Mouse (Mus musculus): ENCODE data around the gene Rpl18. TPM values are rescaled to one million over a fixed set of nuclear protein-coding genes. Genes with fewer than 3 reads are reported as not detected.

Gene Rpl18
- polyA plus RNA-seq, 1 experiment from 2014 or later = 807 TPM

- ChIA-PET POLR2A (interaction anchor here (1.6 to 2.3 kb wide), 2 partner anchors 17 to 21 kb away, joined by 6 to 17 read pairs; partner anchors contain the start of gene Dbp), CTCF (interaction anchor here (0.8 to 5.1 kb wide), 28 partner anchors 8 to 207 kb away, joined by 3 to 74 read pairs (median 6); partner anchors contain the start of genes Dbp, Fut1, Fut2 and Hsd17b14)
- DNase-seq (ENCODE audit: low read depth, low spot score) (no peak), ATAC-seq (no peak)
- in situ Hi-C loops (cut with MboI; ENCODE audit: low pct_unique_long_range_greater_than_20kb) = loop anchor here (5.0 to 10.0 kb wide), 3 partner anchors 91 to 206 kb away; no protein-coding TSS in a partner anchor
- H3K27me3 ChIP-seq = no peaks in the 10 kb centered on the region
- TF ChIP-seq CTCF (IDR thresholded peaks at IDR 0.05) = no peak
Observed at GRCm38 (mm10) chr7:45683396-45684050, 31.7 kb upstream of the Rpl18 start, which contains the start of gene Ntn5. Ntn5 (plus strand) TSS chr7:45684022.

- POLR2A ChIA-PET = interaction anchor here (0.6 kb wide), 1 partner anchor 31 kb away, joined by 3 read pairs; no protein-coding TSS in a partner anchor
- DNase-seq (ENCODE audit: low read depth, low spot score) (no peak), ATAC-seq (no peak)
- CTCF ChIA-PET = interaction anchor here (1.0 to 1.5 kb wide), 2 partner anchors 12 to 15 kb away, joined by 3 read pairs; no protein-coding TSS in a partner anchor
- no peaks in the 10 kb centered on the region for H3K27me3 ChIP-seq
- in situ Hi-C loops (cut with MboI; ENCODE audit: low pct_unique_long_range_greater_than_20kb) = loop anchor here (10.0 kb wide), 1 partner anchor 121 kb away; no protein-coding TSS in a partner anchor
- TF ChIP-seq CTCF (IDR thresholded peaks at IDR 0.05) = no peak
Observed at GRCm38 (mm10) chr7:45685811-45686210, 29.4 kb upstream of the Rpl18 start.

GRCm38 (mm10) chr7:45686841-45687240 lies 28.4 kb upstream of the Rpl18 start:
- no peak for DNase-seq (ENCODE audit: low read depth, low spot score)
- CTCF ChIA-PET = no interaction called here
- TF ChIP-seq CTCF (IDR thresholded peaks at IDR 0.05) = no peak
- ATAC-seq = no peak
- POLR2A ChIA-PET = no interaction called here
- in situ Hi-C loops (cut with MboI; ENCODE audit: low pct_unique_long_range_greater_than_20kb) = loop anchor here (10.0 kb wide), 1 partner anchor 122 kb away; no protein-coding TSS in a partner anchor
- no peaks in the 10 kb centered on the region for H3K27me3 ChIP-seq

GRCm38 (mm10) chr7:45689099-45689498 lies 26.2 kb upstream of the Rpl18 start:
- H3K27me3 ChIP-seq = no peaks in the 10 kb centered on the region
- in situ Hi-C loops (cut with MboI; ENCODE audit: low pct_unique_long_range_greater_than_20kb) = loop anchor here (10.0 kb wide), 1 partner anchor 124 kb away; no protein-coding TSS in a partner anchor
- CTCF ChIA-PET = interaction anchor here (1.5 to 2.1 kb wide), 2 partner anchors 8 to 11 kb away, joined by 3 to 9 read pairs; no protein-coding TSS in a partner anchor
- no peak for ATAC-seq
- no peak for DNase-seq (ENCODE audit: low read depth, low spot score)
- POLR2A ChIA-PET = interaction anchor here (0.5 to 1.5 kb wide), 2 partner anchors 12 to 63 kb away, joined by 3 to 5 read pairs; no protein-coding TSS in a partner anchor
- no peak for TF ChIP-seq CTCF (IDR thresholded peaks at IDR 0.05)

DNA sequence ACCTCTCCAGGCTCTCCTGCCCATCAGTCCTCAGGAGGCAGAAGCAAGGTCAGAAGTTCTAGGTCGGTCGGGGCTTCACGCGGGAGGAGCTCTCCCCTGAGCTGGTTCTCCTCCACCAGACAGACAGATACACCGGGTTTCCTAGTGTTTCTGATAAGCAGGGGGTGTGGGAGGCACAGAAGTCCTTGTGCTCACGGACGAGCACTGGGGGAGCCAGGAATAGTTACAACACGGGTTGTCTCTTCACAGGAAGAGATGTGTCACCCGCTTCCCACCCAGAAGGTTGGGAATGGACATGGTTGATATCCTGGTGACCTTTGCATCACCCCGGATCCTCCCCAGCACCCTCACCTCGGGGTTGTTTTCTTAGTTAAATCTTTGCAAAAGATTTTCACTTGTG lies 25.5 kb upstream of the Rpl18 start:
- ChIA-PET POLR2A (interaction anchor here (0.5 to 1.5 kb wide), 3 partner anchors 11 to 64 kb away, joined by 3 to 5 read pairs (median 5); partner anchors contain the start of gene Car11), CTCF (interaction anchor here (1.0 to 2.1 kb wide), 4 partner anchors 9 to 96 kb away, joined by 3 to 9 read pairs (median 4); no protein-coding TSS in a partner anchor)
- H3K27me3 ChIP-seq = no peaks in the 10 kb centered on the region
- ATAC-seq (no peak), DNase-seq (ENCODE audit: low read depth, low spot score) (no peak)
- in situ Hi-C loops (cut with MboI; ENCODE audit: low pct_unique_long_range_greater_than_20kb) = loop anchor here (10.0 kb wide), 1 partner anchor 125 kb away; no protein-coding TSS in a partner anchor
- no peak for TF ChIP-seq CTCF (IDR thresholded peaks at IDR 0.05)

DNA sequence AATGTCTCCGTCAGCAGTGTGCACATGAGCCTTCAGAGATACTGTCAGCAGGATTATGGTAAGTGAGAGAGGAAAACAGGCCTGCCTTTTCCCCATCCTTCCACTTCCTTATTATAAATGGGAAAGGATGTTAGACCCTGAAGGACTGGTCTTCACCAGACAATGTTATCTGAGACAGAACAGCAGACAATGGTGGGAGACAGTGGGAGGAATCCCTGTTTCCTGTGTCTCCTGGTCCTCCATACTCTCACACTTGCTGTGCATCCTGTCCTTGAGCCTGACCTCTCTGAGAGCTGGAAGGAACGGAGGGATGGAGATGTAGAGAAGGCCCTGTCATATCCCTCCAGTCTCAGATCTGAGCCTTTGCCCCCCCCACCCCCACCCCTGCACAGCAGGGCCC lies 22.9 kb upstream of the Rpl18 start:
- DNase-seq (ENCODE audit: low read depth, low spot score) (no peak), ATAC-seq (no peak)
- CTCF ChIA-PET = interaction anchor here (2.8 kb wide), 1 partner anchor 9 kb away, joined by 6 read pairs; no protein-coding TSS in a partner anchor
- in situ Hi-C loops (cut with MboI; ENCODE audit: low pct_unique_long_range_greater_than_20kb) = no loop called here
- POLR2A ChIA-PET = interaction anchor here (0.7 to 1.0 kb wide), 2 partner anchors 15 to 64 kb away, joined by 3 read pairs; no protein-coding TSS in a partner anchor
- no peaks in the 10 kb centered on the region for H3K27me3 ChIP-seq
- no peak for TF ChIP-seq CTCF (IDR thresholded peaks at IDR 0.05)

DNA sequence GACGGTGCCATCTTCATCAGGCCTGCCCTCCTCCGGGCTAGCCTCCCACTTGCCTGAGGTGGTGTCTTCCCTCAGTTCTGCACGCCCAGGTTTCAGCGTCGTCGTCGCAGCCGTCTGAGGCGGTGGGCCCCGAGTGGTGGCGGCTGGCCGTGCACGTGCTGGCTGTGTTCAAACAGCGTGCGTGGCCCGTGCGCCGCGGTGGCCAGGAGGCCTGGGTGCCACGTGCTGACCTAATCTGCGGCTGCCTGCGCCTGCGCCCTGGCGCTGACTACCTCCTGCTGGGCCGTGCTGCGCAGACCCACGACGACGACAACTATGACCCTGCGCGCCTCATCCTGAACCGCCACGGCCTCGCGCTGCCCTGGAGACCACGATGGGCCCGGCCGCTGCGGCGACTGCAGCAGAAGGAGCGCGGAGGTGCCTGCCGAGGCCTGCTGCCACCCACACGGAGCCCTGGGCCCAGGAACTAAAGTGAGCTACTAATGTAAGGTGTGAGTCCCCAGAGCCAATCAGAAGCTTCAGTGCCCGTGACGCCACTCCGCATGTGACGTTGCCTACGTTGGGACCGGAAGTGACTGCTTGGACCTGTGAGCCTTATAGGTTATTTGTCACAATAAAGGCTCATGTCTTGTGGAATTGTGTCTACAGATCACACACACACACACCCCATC lies 21.2 kb upstream of the Rpl18 start, which contains the start of gene Sec1:
Sec1 (minus strand) TSS at position 482 of the 671 bp plus-strand sequence.
- ChIA-PET POLR2A (interaction anchor here (0.7 kb wide), 2 partner anchors 13 to 24 kb away, joined by 3 read pairs; no protein-coding TSS in a partner anchor), CTCF (interaction anchor here (2.6 kb wide), 1 partner anchor 11 kb away, joined by 10 read pairs; the partner anchor contains the start of gene Ntn5)
- ATAC-seq (no peak), DNase-seq (ENCODE audit: low read depth, low spot score) (no peak)
- H3K27me3 ChIP-seq = no peaks in the 10 kb centered on the region
- no peak for TF ChIP-seq CTCF (IDR thresholded peaks at IDR 0.05)
- in situ Hi-C loops (cut with MboI; ENCODE audit: low pct_unique_long_range_greater_than_20kb) = no loop called here

GRCm38 (mm10) chr7:45695098-45695497 lies 20.2 kb upstream of the Rpl18 start:
- ChIA-PET CTCF (interaction anchor here (2.6 kb wide), 1 partner anchor 12 kb away, joined by 10 read pairs; the partner anchor contains the start of gene Ntn5), POLR2A (interaction anchor here (0.7 kb wide), 1 partner anchor 12 kb away, joined by 3 read pairs; no protein-coding TSS in a partner anchor)

GRCm38 (mm10) chr7:45697894-45698293 lies 17.4 kb upstream of the Rpl18 start:
- ChIA-PET POLR2A (no interaction called here), CTCF (interaction anchor here (1.2 kb wide), 1 partner anchor 12 kb away, joined by 3 read pairs; no protein-coding TSS in a partner anchor)
- no peak for TF ChIP-seq CTCF (IDR thresholded peaks at IDR 0.05)
- DNase-seq (ENCODE audit: low read depth, low spot score) (no peak), ATAC-seq (no peak)
- in situ Hi-C loops (cut with MboI; ENCODE audit: low pct_unique_long_range_greater_than_20kb) = no loop called here
- H3K27me3 ChIP-seq = no peaks in the 10 kb centered on the region

More at GRCm38 (mm10) chr7:45695098-45695497, 20.2 kb upstream of the Rpl18 start:
- TF ChIP-seq CTCF (IDR thresholded peaks at IDR 0.05) = no peak
- ATAC-seq (no peak), DNase-seq (ENCODE audit: low read depth, low spot score) (no peak)
- H3K27me3 ChIP-seq = no peaks in the 10 kb centered on the region
- in situ Hi-C loops (cut with MboI; ENCODE audit: low pct_unique_long_range_greater_than_20kb) = no loop called here
